Mouse (Mus musculus): ENCODE results near the gene Metap1d. TPM values are rescaled to one million over a fixed set of nuclear protein-coding genes. Genes with fewer than 3 reads are reported as not detected.
A peak's percentile ranks its signal among the peaks of the same experiment; 100 is the strongest.

Metap1d gene
- polyA plus RNA-seq, 1 experiment: 12.9 TPM

DNA sequence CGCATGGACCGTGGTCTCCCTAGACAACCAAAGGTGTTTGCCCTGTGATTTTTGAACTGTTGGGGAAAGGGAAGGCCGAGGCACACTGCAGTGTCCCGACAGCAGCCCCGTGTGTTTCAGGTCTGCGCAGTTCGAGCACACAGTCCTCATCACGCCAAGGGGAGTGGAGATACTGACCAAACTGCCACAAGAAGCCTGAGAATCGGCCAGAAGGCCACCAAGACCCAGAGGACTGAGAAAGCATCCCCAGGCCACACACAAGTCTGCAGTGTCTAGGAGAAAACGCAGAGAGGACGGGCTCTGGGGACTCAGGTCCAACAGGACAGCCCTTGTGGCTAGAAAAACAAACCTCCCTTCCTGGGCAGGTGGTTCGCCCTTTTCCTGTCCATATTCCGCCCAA lies 71.7 kb downstream of the Metap1d start:
- Histone ChIP-seq H3K27me3 (ENCODE audit: control insufficient read depth, insufficient read depth, low read length) (no peaks in the 10 kb centered on the region), H3K4me1 (ENCODE audit: control insufficient read depth, insufficient read depth, low read length) (peaks cover 17% of the 10 kb centered on the region), H3K36me3 (ENCODE audit: control insufficient read depth, insufficient read depth, low read length) (no peaks in the 10 kb centered on the region), H3K27ac (ENCODE audit: control insufficient read depth, insufficient read depth, low read depth, low read length) (no peak overlapping the region), H3K4me3 (ENCODE audit: control insufficient read depth, low read depth, low read length) (no peak overlapping the region)
- TF ChIP-seq CTCF (IDR thresholded peaks at IDR 0.05; ENCODE audit: control insufficient read depth, insufficient read depth, insufficient replicate concordance, low read depth, low read length) (no peak), POLR2A (IDR thresholded peaks at IDR 0.05; ENCODE audit: control insufficient read depth, low read depth, low read length) (no peak)

DNA sequence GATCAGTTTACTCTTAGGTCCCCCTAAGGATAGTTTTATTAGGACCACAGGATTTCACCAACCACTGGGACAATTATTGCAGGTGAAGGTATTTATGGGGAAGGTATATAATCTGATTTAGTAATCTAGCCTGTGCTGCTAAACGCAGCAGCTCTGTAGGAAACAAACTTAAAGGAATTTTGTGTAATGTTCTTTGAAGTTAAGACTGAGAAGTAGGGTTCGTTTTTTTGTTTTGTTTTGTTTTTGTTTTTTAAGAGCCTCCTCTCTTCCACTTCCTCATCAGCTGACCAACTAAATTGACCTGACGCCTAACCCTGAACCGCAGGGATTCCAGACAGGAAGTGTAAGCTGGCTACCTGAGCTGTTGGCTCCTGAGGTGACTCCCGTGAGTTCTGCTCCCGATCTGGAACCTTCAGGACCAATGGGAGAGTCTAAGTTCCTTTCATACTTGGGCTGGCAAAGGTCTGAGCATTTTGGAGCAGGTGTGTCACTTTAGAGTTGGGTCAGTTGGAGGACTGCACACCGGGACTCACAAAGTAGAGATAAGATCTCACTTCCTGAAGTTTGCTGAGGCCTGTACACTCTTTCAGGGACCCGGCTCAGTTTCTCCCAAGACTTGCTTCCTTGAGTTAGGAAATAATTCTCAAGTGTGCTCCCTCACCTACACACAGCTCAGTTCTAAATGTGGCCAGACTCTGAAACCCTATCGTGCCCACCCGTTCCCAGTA lies 73.7 kb downstream of the Metap1d start:
- no peaks in the 10 kb centered on the region; the same call in 1 of the 2 replicates for H3K27me3 ChIP-seq (ENCODE audit: control insufficient read depth, insufficient read depth, low read length)
- H3K27ac ChIP-seq (ENCODE audit: control insufficient read depth, insufficient read depth, low read depth, low read length): no peak overlapping the region
- H3K4me3 ChIP-seq (ENCODE audit: control insufficient read depth, low read depth, low read length): no peak overlapping the region
- no peaks in the 10 kb centered on the region for H3K36me3 ChIP-seq (ENCODE audit: control insufficient read depth, insufficient read depth, low read length)
- TF ChIP-seq POLR2A (IDR thresholded peaks at IDR 0.05; ENCODE audit: control insufficient read depth, low read depth, low read length) (no peak), CTCF (IDR thresholded peaks at IDR 0.05; ENCODE audit: control insufficient read depth, insufficient read depth, insufficient replicate concordance, low read depth, low read length) (no peak)
- H3K4me1 ChIP-seq (ENCODE audit: control insufficient read depth, insufficient read depth, low read length): peaks cover 16% of the 10 kb centered on the region

DNA sequence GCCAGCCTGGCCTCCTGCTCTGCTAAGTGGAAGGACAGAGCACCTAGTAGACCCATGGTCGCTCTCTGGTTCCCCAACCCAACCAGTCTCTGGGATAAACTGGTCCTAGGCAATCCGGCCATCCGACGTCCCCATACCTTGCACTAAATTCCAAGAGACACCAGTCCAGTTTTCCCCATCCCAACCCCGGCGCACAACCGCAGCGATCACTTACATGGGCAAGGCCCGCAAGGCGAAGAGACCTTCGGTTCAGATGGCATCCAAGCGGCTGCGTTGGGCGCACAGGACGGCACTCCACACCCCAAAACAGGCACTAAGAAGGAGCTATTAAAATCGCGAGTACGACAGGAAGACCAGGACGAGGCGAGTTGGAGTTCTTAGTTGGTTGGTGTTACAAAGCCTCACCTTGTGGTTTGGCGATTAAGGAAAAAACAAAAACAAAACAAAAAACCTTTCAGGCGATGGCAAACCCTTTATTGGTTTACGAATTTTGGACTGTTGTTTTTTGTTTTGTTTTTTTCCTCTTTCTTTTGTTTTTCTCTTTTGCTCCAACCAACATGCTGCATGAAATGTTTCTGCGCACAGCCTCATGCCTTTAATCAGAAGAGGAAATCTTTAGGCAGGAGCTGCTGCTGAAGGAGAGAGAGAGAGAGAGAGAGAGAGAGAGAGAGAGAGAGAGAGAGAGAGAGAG lies 74.4 kb downstream of the Metap1d start:
- Histone ChIP-seq H3K4me3 (ENCODE audit: control insufficient read depth, low read depth, low read length) (no peak overlapping the region), H3K36me3 (ENCODE audit: control insufficient read depth, insufficient read depth, low read length) (no peaks in the 10 kb centered on the region), H3K27me3 (ENCODE audit: control insufficient read depth, insufficient read depth, low read length) (no peaks in the 10 kb centered on the region; the same call in 1 of the 2 replicates), H3K27ac (ENCODE audit: control insufficient read depth, insufficient read depth, low read depth, low read length) (no peak overlapping the region), H3K4me1 (ENCODE audit: control insufficient read depth, insufficient read depth, low read length) (peaks cover 16% of the 10 kb centered on the region)
- no peak for TF ChIP-seq POLR2A (IDR thresholded peaks at IDR 0.05; ENCODE audit: control insufficient read depth, low read depth, low read length)
- TF ChIP-seq CTCF (IDR thresholded peaks at IDR 0.05; ENCODE audit: control insufficient read depth, insufficient read depth, insufficient replicate concordance, low read depth, low read length): no peak

DNA sequence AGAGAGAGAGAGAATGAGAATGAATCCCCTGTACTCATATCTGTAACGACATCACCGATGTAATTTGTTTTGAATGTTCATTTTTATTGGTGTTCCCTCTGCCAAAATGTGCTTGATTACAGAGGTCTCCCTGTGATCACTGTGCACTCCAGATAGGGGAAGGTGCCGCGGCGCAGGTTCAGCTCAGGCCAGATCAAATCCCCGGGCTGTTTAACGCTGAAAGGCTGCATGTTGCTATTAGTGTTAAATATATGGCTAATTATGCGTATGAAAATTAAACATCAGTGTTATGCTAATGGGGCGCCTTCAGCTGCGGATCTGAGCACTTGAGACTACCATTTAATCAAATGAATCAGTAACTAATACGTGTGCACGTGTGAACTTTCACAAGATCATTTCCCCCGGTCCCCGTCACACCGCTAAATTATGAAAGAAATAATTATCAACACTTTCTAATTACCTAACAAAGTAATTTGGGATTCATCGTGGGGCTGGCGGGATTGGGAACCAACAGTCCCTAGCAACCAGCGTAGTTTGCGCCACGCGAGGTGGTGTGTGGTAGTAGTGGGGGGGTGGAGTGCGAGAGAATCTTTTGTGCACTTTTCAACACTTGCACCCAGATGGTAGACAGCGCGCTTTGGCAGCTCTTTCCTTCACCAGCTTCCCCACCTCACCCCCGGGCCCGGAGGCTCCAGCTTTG lies 75.1 kb downstream of the Metap1d start, which contains the start of gene Dlx1:
Dlx1 (plus strand) TSS at position 100 of the 700 bp plus-strand sequence.
- Histone ChIP-seq H3K4me1 (ENCODE audit: control insufficient read depth, insufficient read depth, low read length) (peaks cover 16% of the 10 kb centered on the region), H3K36me3 (ENCODE audit: control insufficient read depth, insufficient read depth, low read length) (no peaks in the 10 kb centered on the region), H3K27me3 (ENCODE audit: control insufficient read depth, insufficient read depth, low read length) (no peaks in the 10 kb centered on the region; the same call in 1 of the 2 replicates), H3K4me3 (ENCODE audit: control insufficient read depth, low read depth, low read length) (no peak within 1 kb of the TSS; the same call in 1 of the 2 replicates), H3K27ac (ENCODE audit: control insufficient read depth, insufficient read depth, low read depth, low read length) (no peak within 1 kb of the TSS)
- no peak for TF ChIP-seq CTCF (IDR thresholded peaks at IDR 0.05; ENCODE audit: control insufficient read depth, insufficient read depth, insufficient replicate concordance, low read depth, low read length)
- no peak for TF ChIP-seq POLR2A (IDR thresholded peaks at IDR 0.05; ENCODE audit: control insufficient read depth, low read depth, low read length)

DNA sequence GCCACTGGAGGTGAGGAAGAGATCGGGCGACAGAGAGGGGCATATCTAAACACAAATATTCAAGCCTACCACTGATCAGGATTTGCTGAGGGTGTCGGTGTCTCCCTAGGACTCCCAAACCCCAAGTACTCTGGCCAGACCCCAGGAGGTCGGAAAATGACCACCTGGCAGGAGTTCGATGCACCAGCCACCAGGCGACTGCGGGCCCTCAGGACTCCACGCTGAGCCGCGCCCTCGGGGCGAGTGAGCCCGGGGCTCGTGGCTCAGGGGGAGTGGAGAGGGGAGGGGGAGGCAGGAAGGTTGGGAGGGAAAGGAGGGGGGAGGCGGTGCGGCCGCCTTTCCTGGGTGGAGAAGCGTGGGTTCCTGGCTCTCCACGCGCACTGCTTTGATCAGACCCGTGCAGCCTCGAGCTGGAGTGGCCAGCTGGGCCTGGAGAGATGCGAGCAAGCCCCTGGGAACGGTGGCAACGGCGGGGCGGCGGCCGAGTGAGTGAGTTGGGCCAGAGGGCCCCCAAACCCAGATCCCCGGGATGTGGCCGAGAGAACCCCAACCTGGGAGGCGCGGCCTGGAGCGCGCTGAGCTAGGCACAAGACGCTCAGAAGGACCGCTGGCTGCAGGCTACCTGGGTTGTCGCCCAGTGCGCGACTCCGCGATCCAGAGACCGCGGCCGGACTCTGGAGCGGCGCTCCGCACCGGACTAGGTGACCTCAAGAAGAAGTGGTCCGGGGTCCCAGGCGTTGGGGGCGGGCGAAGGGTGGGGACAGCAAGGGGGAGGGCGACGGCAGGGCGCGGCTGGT lies 75.8 kb downstream of the Metap1d start:
- Histone ChIP-seq H3K27ac (ENCODE audit: control insufficient read depth, insufficient read depth, low read depth, low read length) (no peak overlapping the region), H3K27me3 (ENCODE audit: control insufficient read depth, insufficient read depth, low read length) (no peaks in the 10 kb centered on the region; the same call in 1 of the 2 replicates), H3K4me1 (ENCODE audit: control insufficient read depth, insufficient read depth, low read length) (peaks cover 16% of the 10 kb centered on the region), H3K36me3 (ENCODE audit: control insufficient read depth, insufficient read depth, low read length) (no peaks in the 10 kb centered on the region), H3K4me3 (ENCODE audit: control insufficient read depth, low read depth, low read length) (peak overlapping the region; percentile 39)
- TF ChIP-seq POLR2A (IDR thresholded peaks at IDR 0.05; ENCODE audit: control insufficient read depth, low read depth, low read length): no peak
- TF ChIP-seq CTCF (IDR thresholded peaks at IDR 0.05; ENCODE audit: control insufficient read depth, insufficient read depth, insufficient replicate concordance, low read depth, low read length): no peak

DNA sequence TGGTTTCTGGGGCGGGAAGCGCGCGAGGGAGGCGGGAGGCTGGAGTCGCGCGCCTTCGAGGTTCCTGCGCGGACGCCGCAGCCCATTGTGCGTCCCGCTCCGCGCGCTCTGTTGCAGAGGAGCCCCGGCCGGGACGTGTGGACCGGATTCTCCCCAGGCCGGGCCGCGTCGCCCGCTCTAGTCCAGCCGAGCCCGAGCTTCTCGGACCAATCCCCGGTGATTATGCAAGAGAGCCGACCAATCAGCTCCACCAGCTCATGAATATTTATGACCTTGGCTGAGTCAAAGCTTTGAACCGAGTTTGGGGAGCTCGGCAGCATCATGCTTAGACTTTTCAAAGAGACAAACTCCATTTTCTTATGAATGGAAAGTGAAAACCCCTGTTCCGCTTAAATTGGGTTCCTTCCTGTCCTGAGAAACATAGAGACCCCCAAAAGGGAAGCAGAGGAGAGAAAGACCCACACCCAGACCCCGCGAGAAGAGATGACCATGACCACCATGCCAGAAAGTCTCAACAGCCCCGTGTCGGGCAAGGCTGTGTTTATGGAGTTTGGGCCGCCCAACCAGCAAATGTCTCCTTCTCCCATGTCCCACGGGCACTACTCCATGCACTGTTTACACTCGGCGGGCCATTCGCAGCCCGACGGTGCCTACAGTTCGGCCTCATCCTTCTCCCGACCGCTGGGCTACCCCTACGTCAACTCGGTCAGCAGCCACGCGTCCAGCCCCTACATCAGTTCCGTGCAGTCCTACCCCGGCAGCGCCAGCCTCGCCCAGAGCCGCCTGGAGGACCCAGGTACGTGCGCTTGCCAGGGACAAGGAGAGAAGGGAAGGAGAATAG lies 76.7 kb downstream of the Metap1d start:
- Histone ChIP-seq H3K27me3 (ENCODE audit: control insufficient read depth, insufficient read depth, low read length) (no peaks in the 10 kb centered on the region; the same call in 1 of the 2 replicates), H3K27ac (ENCODE audit: control insufficient read depth, insufficient read depth, low read depth, low read length) (no peak overlapping the region), H3K4me3 (ENCODE audit: control insufficient read depth, low read depth, low read length) (peak overlapping the region; percentile 39), H3K36me3 (ENCODE audit: control insufficient read depth, insufficient read depth, low read length) (no peaks in the 10 kb centered on the region), H3K4me1 (ENCODE audit: control insufficient read depth, insufficient read depth, low read length) (peaks cover 16% of the 10 kb centered on the region)
- no peak for TF ChIP-seq POLR2A (IDR thresholded peaks at IDR 0.05; ENCODE audit: control insufficient read depth, low read depth, low read length)
- TF ChIP-seq CTCF (IDR thresholded peaks at IDR 0.05; ENCODE audit: control insufficient read depth, insufficient read depth, insufficient replicate concordance, low read depth, low read length): no peak
